In the genomic region with DNA sequence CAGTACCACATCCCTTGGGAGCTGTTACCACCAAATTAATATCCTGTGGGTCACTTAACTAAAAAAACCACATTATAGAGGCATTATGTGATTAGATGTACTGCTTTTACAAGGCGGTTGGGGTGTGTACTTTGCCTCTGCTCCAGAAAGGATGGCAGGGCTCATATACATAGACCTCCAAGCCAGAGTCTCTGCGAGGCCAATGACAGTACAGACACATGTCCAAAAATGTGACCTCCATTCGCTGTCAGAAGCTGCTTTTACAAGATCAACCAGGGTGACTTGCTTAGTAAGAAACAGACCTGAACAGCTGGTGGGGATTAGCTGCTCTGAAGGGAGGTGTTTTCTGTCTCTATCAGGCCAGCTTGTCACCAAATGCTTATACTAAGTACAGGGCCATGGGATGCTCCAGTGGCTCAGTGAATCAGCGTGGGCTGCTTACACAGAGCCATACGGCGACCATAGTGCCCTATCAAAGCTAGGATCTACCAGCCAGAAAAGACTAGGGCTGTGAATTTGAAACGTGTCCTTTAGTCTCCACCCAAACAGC, we compare ENCODE assay signal across 21 mouse cellular contexts.
DNase-seq lines count a peak whose midpoint lies in the region; ATAC-seq and TF ChIP-seq lines count a peak whose summit lies in the region.
"Had no signal": no experiment of that assay in that cellular context is flagged by ENCODE, and none has a peak within 500 bp of the region (broad histone marks: within the 10 kb centered on the region; RNA-seq: fewer than 3 reads in every experiment).

No protein-coding gene starts in this region.

- no peak overlapping the region for H3K4me3 ChIP-seq in heart, adult 2 months
- no peak overlapping the region for H3K4me3 ChIP-seq in lung, embryonic 15.5 days
- H3K4me3 ChIP-seq in lung, adult 2 months (replicated peaks; ENCODE audit: extremely low read depth, low read depth, low read length): no peak overlapping the region
- H3K4me3 ChIP-seq in neural tube, embryonic 11.5 days (ENCODE audit: low read depth, low read length): no peak overlapping the region
- H3K4me3 ChIP-seq in neural tube, embryonic 15.5 days (replicated peaks): no peak overlapping the region
- H3K4me3 ChIP-seq in limb, embryonic 14.5 days (replicated peaks; ENCODE audit: low read length): no peak overlapping the region
- H3K4me3 ChIP-seq: forebrain, embryonic 12.5 days; liver, embryonic 12.5 days had no signal

- ATAC-seq in lung, embryonic 15.5 days (ENCODE audit: borderline replicate concordance, extremely low read depth, low FRiP score, low TSS enrichment): peak; percentile 62; the same call in 1 of the 2 replicates
- no peak for ATAC-seq in neural tube, embryonic 11.5 days (ENCODE audit: insufficient read depth, low FRiP score, low TSS enrichment)
- no peak for ATAC-seq in neural tube, embryonic 15.5 days (ENCODE audit: low FRiP score)
- ATAC-seq in limb, embryonic 14.5 days (ENCODE audit: low FRiP score, low read depth): peak; percentile 19; the same call in 1 of the 2 replicates
- ATAC-seq: liver, embryonic 12.5 days; Patski had no signal

- H3K79me2 ChIP-seq in heart, adult 2 months (replicated peaks; ENCODE audit: control insufficient read depth, insufficient read depth, low read length): no peaks in the 10 kb centered on the region

- intact Hi-C loops in heart, postnatal 10 days (cut with DNase I): loop anchor here (5.0 kb wide), 1 partner anchor 674 kb away; no protein-coding TSS in a partner anchor
- intact Hi-C loops in heart, adult 2 months (cut with DNase I): no loop called here

- no peaks in the 10 kb centered on the region for H3K4me1 ChIP-seq in heart, adult 2 months (ENCODE audit: control insufficient read depth, insufficient read depth, low read length)
- peaks cover 7% of the 10 kb centered on the region; the same call in 1 of the 2 replicates for H3K4me1 ChIP-seq in lung, embryonic 15.5 days
- no peaks in the 10 kb centered on the region for H3K4me1 ChIP-seq in lung, adult 2 months (ENCODE audit: control insufficient read depth, insufficient read depth, low read length)
- H3K4me1 ChIP-seq in neural tube, embryonic 11.5 days (ENCODE audit: control insufficient read depth, insufficient read depth, low read length): no peaks in the 10 kb centered on the region
- H3K4me1 ChIP-seq in neural tube, embryonic 15.5 days: peaks cover 23% of the 10 kb centered on the region; the same call in 1 of the 2 replicates
- H3K4me1 ChIP-seq in limb, embryonic 14.5 days (ENCODE audit: control insufficient read depth, insufficient read depth, low read length): peaks cover 6% of the 10 kb centered on the region
- H3K4me1 ChIP-seq: liver, embryonic 12.5 days had no signal

- H3K4me2 ChIP-seq in lung, embryonic 15.5 days: no peak overlapping the region
- no peak overlapping the region for H3K4me2 ChIP-seq in neural tube, embryonic 11.5 days (ENCODE audit: low read depth)
- H3K4me2 ChIP-seq in neural tube, embryonic 15.5 days: no peak overlapping the region
- H3K4me2 ChIP-seq in limb, embryonic 14.5 days (replicated peaks; ENCODE audit: low read depth, low read length, severe bottlenecking): no peak overlapping the region
- H3K4me2 ChIP-seq: forebrain, embryonic 12.5 days; liver, embryonic 12.5 days had no signal

- no peak for TF ChIP-seq CTCF in heart, adult 2 months (IDR thresholded peaks at IDR 0.05)
- no peak for TF ChIP-seq CTCF in lung, adult 2 months (IDR thresholded peaks at IDR 0.05; ENCODE audit: insufficient read depth, low read length)

- DNase-seq in heart, postnatal 10 days: peak; percentile 22 to 25
- no peak for DNase-seq in heart, adult 2 months
- DNase-seq in lung, adult 2 months: no peak
- peak; percentile 18 for DNase-seq in neural tube, embryonic 11.5 days (ENCODE audit: low spot score)
- peak; percentile 51 for DNase-seq in limb, embryonic 14.5 days (ENCODE audit: low spot score)
- DNase-seq in cerebellum, adult 11 months: no peak
- DNase-seq: adrenal gland, postnatal 36 days; cerebellum, adult 11-12 months; cerebellum, postnatal 10 days; gastrocnemius, postnatal 36 days; kidney, adult 11 months; kidney, postnatal 10 days; left cerebral cortex, postnatal 4 days; lung, adult 18-20 months; right cerebral cortex, adult 18-20 months; thymus, adult 18-20 months had no signal

- H3K36me3 ChIP-seq in heart, adult 2 months (ENCODE audit: control insufficient read depth, insufficient read depth, low read length): no peaks in the 10 kb centered on the region
- no peaks in the 10 kb centered on the region for H3K36me3 ChIP-seq in lung, embryonic 15.5 days
- no peaks in the 10 kb centered on the region for H3K36me3 ChIP-seq in neural tube, embryonic 11.5 days (ENCODE audit: control insufficient read depth, insufficient read depth, low read length)
- no peaks in the 10 kb centered on the region for H3K36me3 ChIP-seq in neural tube, embryonic 15.5 days
- no peaks in the 10 kb centered on the region for H3K36me3 ChIP-seq in limb, embryonic 14.5 days (ENCODE audit: control insufficient read depth, insufficient read depth, low read length)
- H3K36me3 ChIP-seq: forebrain, embryonic 12.5 days; liver, embryonic 12.5 days had no signal

- no peaks in the 10 kb centered on the region for H3K27me3 ChIP-seq in heart, adult 2 months (ENCODE audit: control insufficient read depth, insufficient read depth, low read length)
- H3K27me3 ChIP-seq in lung, embryonic 15.5 days: no peaks in the 10 kb centered on the region
- H3K27me3 ChIP-seq in neural tube, embryonic 11.5 days (ENCODE audit: control insufficient read depth, insufficient read depth, low read length): no peaks in the 10 kb centered on the region
- H3K27me3 ChIP-seq in neural tube, embryonic 15.5 days (replicated peaks): no peaks in the 10 kb centered on the region
- H3K27me3 ChIP-seq in limb, embryonic 14.5 days (ENCODE audit: control insufficient read depth, insufficient read depth, low read length): no peaks in the 10 kb centered on the region
- H3K27me3 ChIP-seq: forebrain, embryonic 12.5 days; liver, embryonic 12.5 days had no signal

- no peak for TF ChIP-seq POLR2A in heart, adult 2 months (IDR thresholded peaks at IDR 0.05; ENCODE audit: insufficient read depth, low read depth, low read length)
- no peak for TF ChIP-seq POLR2A in lung, adult 2 months (IDR thresholded peaks at IDR 0.05; ENCODE audit: borderline replicate concordance, extremely low read depth, low read depth, low read length)
- TF ChIP-seq POLR2A in limb, embryonic 14.5 days (IDR thresholded peaks at IDR 0.05; ENCODE audit: borderline replicate concordance, extremely low read depth, insufficient read depth, insufficient read length): no peak

- no peaks in the 10 kb centered on the region for H3K9me3 ChIP-seq in lung, embryonic 15.5 days
- no peaks in the 10 kb centered on the region for H3K9me3 ChIP-seq in neural tube, embryonic 11.5 days (ENCODE audit: control insufficient read depth, low read length)
- H3K9me3 ChIP-seq in neural tube, embryonic 15.5 days (replicated peaks): no peaks in the 10 kb centered on the region
- H3K9me3 ChIP-seq in limb, embryonic 14.5 days (ENCODE audit: control insufficient read depth, low read length): no peaks in the 10 kb centered on the region
- H3K9me3 ChIP-seq: forebrain, embryonic 12.5 days; liver, embryonic 12.5 days had no signal

- H3K9ac ChIP-seq in heart, adult 2 months (ENCODE audit: low read depth, low read length): no peak overlapping the region
- no peak overlapping the region for H3K9ac ChIP-seq in lung, embryonic 15.5 days
- H3K9ac ChIP-seq in neural tube, embryonic 11.5 days (ENCODE audit: low read length): no peak overlapping the region
- no peak overlapping the region for H3K9ac ChIP-seq in neural tube, embryonic 15.5 days (replicated peaks)
- H3K9ac ChIP-seq in limb, embryonic 14.5 days (ENCODE audit: low read depth, low read length, severe bottlenecking): no peak overlapping the region
- H3K9ac ChIP-seq: forebrain, embryonic 12.5 days; liver, embryonic 12.5 days had no signal

- 49% methylated on average over 7 of the region's 7 CpGs for WGBS in heart, adult 2 months
- WGBS in lung, embryonic 15.5 days: 47% methylated on average over 7 of the region's 7 CpGs
- 56% methylated on average over 7 of the region's 7 CpGs for WGBS in lung, adult 2 months
- 61% methylated on average over 7 of the region's 7 CpGs for WGBS in neural tube, embryonic 11.5 days
- 59% methylated on average over 7 of the region's 7 CpGs for WGBS in neural tube, embryonic 15.5 days
- WGBS in limb, embryonic 14.5 days: 22% methylated on average over 7 of the region's 7 CpGs

- H3K27ac ChIP-seq in heart, adult 2 months: no peak overlapping the region
- H3K27ac ChIP-seq in lung, embryonic 15.5 days: no peak overlapping the region; the same call in 1 of the 2 replicates
- no peak overlapping the region for H3K27ac ChIP-seq in neural tube, embryonic 11.5 days (ENCODE audit: low read depth, low read length)
- H3K27ac ChIP-seq in neural tube, embryonic 15.5 days (replicated peaks): no peak overlapping the region
- no peak overlapping the region for H3K27ac ChIP-seq in limb, embryonic 14.5 days (replicated peaks; ENCODE audit: low read depth, low read length)
- H3K27ac ChIP-seq: forebrain, embryonic 12.5 days; liver, embryonic 12.5 days had no signal

- TF ChIP-seq EP300 in heart, adult 2 months (IDR thresholded peaks at IDR 0.05; ENCODE audit: insufficient read depth, low read depth, low read length): no peak

Comparison
In these comparisons a context has a peak if more than half of its experiments do, and no peak if none do; other contexts are left out.
1. DNase-seq: peak in heart, postnatal 10 days (2 of 2), neural tube, embryonic 11.5 days (single experiment) and limb, embryonic 14.5 days (single experiment); none in heart, adult 2 months (0 of 2), lung, adult 2 months (single experiment) and cerebellum, adult 11 months (single experiment).
2. ATAC-seq: peak in lung, embryonic 15.5 days (single experiment) and limb, embryonic 14.5 days (single experiment); none in neural tube, embryonic 11.5 days (single experiment) and neural tube, embryonic 15.5 days (single experiment).